Mouse (Mus musculus) stomach, embryonic 16.5 days (tissue): ENCODE measurements around the gene Cd207. TPM values are rescaled to one million over a fixed set of nuclear protein-coding genes. Genes with fewer than 3 reads are reported as not detected.

ENCODE experiments used
- polyA plus RNA-seq: library from polyadenylated mRNA; unstranded; fragments of >200 nt; fragmentation: Nextera tagmentation; extraction: Ambion mirVana; gene quantifications from 2 replicates; pipeline ENCODE4 v1.2.1, GENCODE M21; 2015

Gene Cd207
- polyA plus RNA-seq, 1 experiment from 2014 or later, result 0.17 TPM

Other genes starting within 250 kb of the Cd207 start
- gene Tet3, start 218.8 kb downstream of the Cd207 start, polyA plus RNA-seq, result 34.5 and 44.2 TPM in 2 replicates
- gene Dguok, start 170.9 kb downstream of the Cd207 start, polyA plus RNA-seq, result 69.5 and 79.1 TPM in 2 replicates
- gene Actg2, start 141.6 kb downstream of the Cd207 start, polyA plus RNA-seq, result 1,788 and 2,212 TPM in 2 replicates
- 28.0 and 32.5 TPM in 2 replicates for gene Stambp, start 105.1 kb downstream of the Cd207 start, polyA plus RNA-seq
- 0.35 and 0.45 TPM in 2 replicates for gene Clec4f, start 21.7 kb downstream of the Cd207 start, polyA plus RNA-seq
- gene Vax2, start 33.4 kb upstream of the Cd207 start, polyA plus RNA-seq, result not detected in 2 replicates
- not detected in 2 replicates for gene Atp6v1b1, start 65.1 kb upstream of the Cd207 start, polyA plus RNA-seq
- gene Ankrd53, start 84.8 kb upstream of the Cd207 start, polyA plus RNA-seq, result not detected in 2 replicates
- gene Tex261, start 98.0 kb upstream of the Cd207 start, polyA plus RNA-seq, result 79.5 and 82.1 TPM in 2 replicates
- 75.6 and 77.9 TPM in 2 replicates for gene Nagk, start 117.1 kb upstream of the Cd207 start, polyA plus RNA-seq
- gene Paip2b, start 153.9 kb upstream of the Cd207 start, polyA plus RNA-seq, result 18.3 and 19.7 TPM in 2 replicates
- 44.4 and 51.6 TPM in 2 replicates for gene Zfp638, start 189.3 kb upstream of the Cd207 start, polyA plus RNA-seq